Mouse (Mus musculus): ENCODE measurements around the gene Car4. TPM values are rescaled to one million over a fixed set of nuclear protein-coding genes. Genes with fewer than 3 reads are reported as not detected.

Car4 gene
- polyA plus RNA-seq, 1 experiment from 2014 or later = not detected

- H3K27me3 ChIP-seq = no peaks in the 10 kb centered on the region
- ChIA-PET POLR2A (no interaction called here), CTCF (interaction anchor here (1.6 kb wide), 1 partner anchor 75 kb away, joined by 3 read pairs; no protein-coding TSS in a partner anchor)
- no peak for TF ChIP-seq CTCF (IDR thresholded peaks at IDR 0.05)
- no peak for DNase-seq (ENCODE audit: low read depth, low spot score)
- in situ Hi-C loops (cut with MboI; ENCODE audit: low pct_unique_long_range_greater_than_20kb) = no loop called here
- ATAC-seq = no peak
These were observed 30.8 kb downstream of the Car4 start for GRCm38 (mm10) chr11:84988341-84988919.

GRCm38 (mm10) chr11:84992996-84993395 lies 35.4 kb downstream of the Car4 start:
- DNase-seq (ENCODE audit: low read depth, low spot score) (no peak), ATAC-seq (no peak)
- ChIA-PET CTCF (interaction anchor here (1.0 to 2.0 kb wide), 6 partner anchors 10 to 126 kb away, joined by 3 to 7 read pairs (median 4); no protein-coding TSS in a partner anchor), POLR2A (no interaction called here)
- in situ Hi-C loops (cut with MboI; ENCODE audit: low pct_unique_long_range_greater_than_20kb) = no loop called here
- TF ChIP-seq CTCF (IDR thresholded peaks at IDR 0.05) = peak; percentile 58
- H3K27me3 ChIP-seq = no peaks in the 10 kb centered on the region

- in situ Hi-C loops (cut with MboI; ENCODE audit: low pct_unique_long_range_greater_than_20kb) = no loop called here
- peak; percentile 56 for TF ChIP-seq CTCF (IDR thresholded peaks at IDR 0.05)
These were observed 37.7 kb downstream of the Car4 start for GRCm38 (mm10) chr11:84995241-84995640.

GRCm38 (mm10) chr11:85003566-85003965 lies 46.0 kb downstream of the Car4 start:
- TF ChIP-seq CTCF (IDR thresholded peaks at IDR 0.05) = no peak
- in situ Hi-C loops (cut with MboI; ENCODE audit: low pct_unique_long_range_greater_than_20kb) = no loop called here
- ATAC-seq = no peak
- ChIA-PET CTCF (no interaction called here), POLR2A (no interaction called here)
- H3K27me3 ChIP-seq = no peaks in the 10 kb centered on the region
- DNase-seq (ENCODE audit: low read depth, low spot score) = no peak

More at GRCm38 (mm10) chr11:84995241-84995640, 37.7 kb downstream of the Car4 start:
- H3K27me3 ChIP-seq = no peaks in the 10 kb centered on the region
- POLR2A ChIA-PET = no interaction called here
- CTCF ChIA-PET = interaction anchor here (0.8 to 1.5 kb wide), 4 partner anchors 10 to 177 kb away, joined by 3 to 5 read pairs (median 4); no protein-coding TSS in a partner anchor
- DNase-seq (ENCODE audit: low read depth, low spot score) (no peak), ATAC-seq (no peak)

- ChIA-PET CTCF (no interaction called here), POLR2A (no interaction called here)
- ATAC-seq (no peak), DNase-seq (ENCODE audit: low read depth, low spot score) (no peak)
- in situ Hi-C loops (cut with MboI; ENCODE audit: low pct_unique_long_range_greater_than_20kb) = no loop called here
- H3K27me3 ChIP-seq = no peaks in the 10 kb centered on the region
- peak; percentile 34 for TF ChIP-seq CTCF (IDR thresholded peaks at IDR 0.05)
These were observed 55.5 kb downstream of the Car4 start for GRCm38 (mm10) chr11:85013121-85013520.

Other genes with a start within 250 kb of the Car4 start
- gene Mrm1, start 138.3 kb upstream of the Car4 start, polyA plus RNA-seq (2021) = 16.7 TPM
- gene Dhrs11, start 128.8 kb upstream of the Car4 start, polyA plus RNA-seq (2021) = 33.2 TPM
- gene Ggnbp2, start 87.0 kb upstream of the Car4 start, polyA plus RNA-seq (2021) = 100 TPM
- 27.3 TPM for gene Myo19, start 77.6 kb upstream of the Car4 start, polyA plus RNA-seq (2021)
- gene Pigw, start 77.5 kb upstream of the Car4 start, polyA plus RNA-seq (2021) = 12.2 TPM
- 18.7 TPM for gene Znhit3, start 41.4 kb upstream of the Car4 start, polyA plus RNA-seq (2021)
- gene Usp32, start 182.4 kb downstream of the Car4 start, polyA plus RNA-seq (2021) = 36.8 TPM
- 0.09 TPM for gene 1700125H20Rik, start 212.6 kb downstream of the Car4 start, polyA plus RNA-seq (2021)

Measured in Patski (cell line).